Mouse (Mus musculus) hindbrain, embryonic 11.5 days (tissue): ENCODE measurements at regions not wholly inside any gene's neighbourhood (a gene's known extent, or its start where the extent isn't known, plus 50 kb on each side); places are given as distances from the start of the nearest gene placed in this dataset.

Source experiments
- ATAC-seq: fragments of 200-750 bp; cut with Nextera tagmentation; 2 replicates; pipeline ENCODE4 v1.8.0; 2017; ENCODE audit warnings: mild to moderate bottlenecking, moderate TSS enrichment, moderate library complexity; ENCODE audit not compliant: low FRiP score
- DNase-seq: peaks from one replicate; pipeline ENCODE4 v3.0.0-alpha.2; 2015; ENCODE audit warnings: low spot score
- H3K27ac ChIP-seq: fragments of 300-500 bp; sonication (generic); 2 replicates; pipeline ENCODE4 v1.5.1; 2014; ENCODE audit warnings: mild to moderate bottlenecking, low read depth, low read length
- H3K27me3 ChIP-seq: fragments of 300-500 bp; sonication (generic); 2 replicates; pipeline ENCODE4 v1.6.1; 2014; ENCODE audit warnings: mild to moderate bottlenecking, low read length, moderate library complexity, mixed read lengths; ENCODE audit not compliant: control insufficient read depth, insufficient read depth
- H3K36me3 ChIP-seq: fragments of 300-500 bp; sonication (generic); 2 replicates; pipeline ENCODE4 v1.6.1; 2014; ENCODE audit warnings: mild to moderate bottlenecking, low read length, moderate library complexity, mixed read lengths; ENCODE audit not compliant: control insufficient read depth, insufficient read depth
- H3K4me1 ChIP-seq: fragments of 300-500 bp; sonication (generic); replicated peaks from 2 replicates; pipeline ENCODE4 v1.6.1; 2014; ENCODE audit warnings: low read length, mixed read lengths; ENCODE audit not compliant: control insufficient read depth, insufficient read depth
- H3K4me2 ChIP-seq: fragments of 300-500 bp; sonication (generic); replicated peaks from 2 replicates; pipeline ENCODE4 v1.6.1; 2014; ENCODE audit warnings: mild to moderate bottlenecking, low read depth, low read length
- H3K4me3 ChIP-seq: fragments of 300-500 bp; sonication (generic); 2 replicates; pipeline ENCODE4 v1.5.1; 2014; ENCODE audit warnings: low read depth, low read length
- H3K9ac ChIP-seq: fragments of 300-500 bp; sonication (generic); 2 replicates; pipeline ENCODE4 v1.6.1; 2014; ENCODE audit warnings: low read depth, low read length
- H3K9me3 ChIP-seq: fragments of 300-500 bp; sonication (generic); 2 replicates; pipeline ENCODE4 v1.6.1; 2016; ENCODE audit warnings: low read length; ENCODE audit not compliant: control insufficient read depth
- WGBS: fragments of 180-500 bp; shearing (Covaris S2); extraction: QIAGEN DNeasy Blood & Tissue Kit; methylation state at CpG from one replicate; pipeline ENCODE4 v1.1.7; 2014; 5-methylcytosine and 5-hydroxymethylcytosine counted together

GRCm38 (mm10) chr7:111389690-111390089 lies 306.9 kb upstream of the Eif4g2 start:
- no peak overlapping the region for H3K27ac ChIP-seq
- H3K4me2 ChIP-seq: no peak overlapping the region
- H3K4me1 ChIP-seq: no peaks in the 10 kb centered on the region
- no peaks in the 10 kb centered on the region for H3K36me3 ChIP-seq
- no peak overlapping the region for H3K4me3 ChIP-seq
- no peaks in the 10 kb centered on the region for H3K9me3 ChIP-seq
- DNase-seq (no peak), ATAC-seq (no peak)
- H3K27me3 ChIP-seq: no peaks in the 10 kb centered on the region
- no peak overlapping the region for H3K9ac ChIP-seq

GRCm38 (mm10) chr7:111374534-111374933 lies 291.7 kb upstream of the Eif4g2 start:
- Histone ChIP-seq H3K27me3 (no peaks in the 10 kb centered on the region), H3K4me3 (no peak overlapping the region), H3K9ac (no peak overlapping the region), H3K36me3 (no peaks in the 10 kb centered on the region), H3K9me3 (no peaks in the 10 kb centered on the region), H3K27ac (no peak overlapping the region), H3K4me2 (no peak overlapping the region), H3K4me1 (no peaks in the 10 kb centered on the region)
- WGBS: 88% methylated on average over 7 of the region's 7 CpGs
- no peak for DNase-seq
- no peak for ATAC-seq

- no peak for ATAC-seq
Measured at GRCm38 (mm10) chr7:111373380-111374173, 290.7 kb upstream of the Eif4g2 start.

GRCm38 (mm10) chr7:111370421-111370887 lies 287.6 kb upstream of the Eif4g2 start:
- H3K4me3 ChIP-seq: no peak overlapping the region
- no peak overlapping the region for H3K27ac ChIP-seq
- no peaks in the 10 kb centered on the region for H3K9me3 ChIP-seq
- 56% methylated on average over 2 of the region's 2 CpGs for WGBS
- H3K36me3 ChIP-seq: no peaks in the 10 kb centered on the region
- ATAC-seq (no peak), DNase-seq (no peak)
- H3K27me3 ChIP-seq: no peaks in the 10 kb centered on the region
- no peak overlapping the region for H3K9ac ChIP-seq
- no peak overlapping the region for H3K4me2 ChIP-seq
- H3K4me1 ChIP-seq: no peaks in the 10 kb centered on the region

More at GRCm38 (mm10) chr7:111373380-111374173, 290.7 kb upstream of the Eif4g2 start:
- no peaks in the 10 kb centered on the region for H3K9me3 ChIP-seq
- H3K4me1 ChIP-seq: no peaks in the 10 kb centered on the region
- H3K4me3 ChIP-seq: no peak overlapping the region
- DNase-seq: no peak
- no peak overlapping the region for H3K4me2 ChIP-seq
- H3K27me3 ChIP-seq: no peaks in the 10 kb centered on the region
- H3K27ac ChIP-seq: no peak overlapping the region
- no peaks in the 10 kb centered on the region for H3K36me3 ChIP-seq
- 66% methylated on average over 10 of the region's 10 CpGs for WGBS
- H3K9ac ChIP-seq: no peak overlapping the region

GRCm38 (mm10) chr7:111368296-111369004 lies 285.6 kb upstream of the Eif4g2 start:
- DNase-seq (no peak), ATAC-seq (no peak)
- Histone ChIP-seq H3K4me2 (no peak overlapping the region), H3K27me3 (no peaks in the 10 kb centered on the region), H3K36me3 (no peaks in the 10 kb centered on the region), H3K9ac (no peak overlapping the region), H3K4me1 (no peaks in the 10 kb centered on the region), H3K27ac (no peak overlapping the region), H3K9me3 (no peaks in the 10 kb centered on the region), H3K4me3 (no peak overlapping the region)
- WGBS: 72% methylated on average over 2 of the region's 2 CpGs

- Histone ChIP-seq H3K27ac (no peak overlapping the region), H3K4me1 (no peaks in the 10 kb centered on the region), H3K4me2 (no peak overlapping the region), H3K9ac (no peak overlapping the region), H3K36me3 (no peaks in the 10 kb centered on the region), H3K4me3 (no peak overlapping the region), H3K9me3 (no peaks in the 10 kb centered on the region), H3K27me3 (no peaks in the 10 kb centered on the region)
- no peak for DNase-seq
- WGBS: 80% methylated on average over 4 of the region's 4 CpGs
- no peak for ATAC-seq
Measured at GRCm38 (mm10) chr7:111366951-111367653, 284.3 kb upstream of the Eif4g2 start.

- ATAC-seq (no peak), DNase-seq (no peak)
- H3K9me3 ChIP-seq: no peaks in the 10 kb centered on the region
- H3K4me1 ChIP-seq: no peaks in the 10 kb centered on the region
- H3K36me3 ChIP-seq: no peaks in the 10 kb centered on the region
- H3K27ac ChIP-seq: no peak overlapping the region
- no peaks in the 10 kb centered on the region for H3K27me3 ChIP-seq
- H3K9ac ChIP-seq: no peak overlapping the region
- no peak overlapping the region for H3K4me2 ChIP-seq
- 77% methylated on average over 5 of the region's 5 CpGs for WGBS
- H3K4me3 ChIP-seq: no peak overlapping the region
Measured at GRCm38 (mm10) chr7:111365384-111365783, 282.6 kb upstream of the Eif4g2 start.

GRCm38 (mm10) chr7:111363206-111363605 lies 280.4 kb upstream of the Eif4g2 start:
- DNase-seq: no peak
- WGBS: 94% methylated on average over 5 of the region's 5 CpGs
- no peak for ATAC-seq

More at GRCm38 (mm10) chr7:111363206-111363605, 280.4 kb upstream of the Eif4g2 start:
- no peaks in the 10 kb centered on the region for H3K9me3 ChIP-seq
- no peak overlapping the region for H3K4me3 ChIP-seq
- H3K27me3 ChIP-seq: no peaks in the 10 kb centered on the region
- H3K27ac ChIP-seq: no peak overlapping the region
- no peak overlapping the region for H3K4me2 ChIP-seq
- no peaks in the 10 kb centered on the region for H3K4me1 ChIP-seq
- H3K36me3 ChIP-seq: no peaks in the 10 kb centered on the region
- H3K9ac ChIP-seq: no peak overlapping the region
